Mouse (Mus musculus) spleen, postnatal 14 days (tissue): Measurements from ENCODE around the gene Cd19.

Source experiments
- DNase-seq, 2 experiments: peaks; one replicate each; pipeline ENCODE4 v3.0.0; 2021 to 2022; ENCODE audit warnings: low spot score in 2 of 2

Gene Cd19

DNA sequence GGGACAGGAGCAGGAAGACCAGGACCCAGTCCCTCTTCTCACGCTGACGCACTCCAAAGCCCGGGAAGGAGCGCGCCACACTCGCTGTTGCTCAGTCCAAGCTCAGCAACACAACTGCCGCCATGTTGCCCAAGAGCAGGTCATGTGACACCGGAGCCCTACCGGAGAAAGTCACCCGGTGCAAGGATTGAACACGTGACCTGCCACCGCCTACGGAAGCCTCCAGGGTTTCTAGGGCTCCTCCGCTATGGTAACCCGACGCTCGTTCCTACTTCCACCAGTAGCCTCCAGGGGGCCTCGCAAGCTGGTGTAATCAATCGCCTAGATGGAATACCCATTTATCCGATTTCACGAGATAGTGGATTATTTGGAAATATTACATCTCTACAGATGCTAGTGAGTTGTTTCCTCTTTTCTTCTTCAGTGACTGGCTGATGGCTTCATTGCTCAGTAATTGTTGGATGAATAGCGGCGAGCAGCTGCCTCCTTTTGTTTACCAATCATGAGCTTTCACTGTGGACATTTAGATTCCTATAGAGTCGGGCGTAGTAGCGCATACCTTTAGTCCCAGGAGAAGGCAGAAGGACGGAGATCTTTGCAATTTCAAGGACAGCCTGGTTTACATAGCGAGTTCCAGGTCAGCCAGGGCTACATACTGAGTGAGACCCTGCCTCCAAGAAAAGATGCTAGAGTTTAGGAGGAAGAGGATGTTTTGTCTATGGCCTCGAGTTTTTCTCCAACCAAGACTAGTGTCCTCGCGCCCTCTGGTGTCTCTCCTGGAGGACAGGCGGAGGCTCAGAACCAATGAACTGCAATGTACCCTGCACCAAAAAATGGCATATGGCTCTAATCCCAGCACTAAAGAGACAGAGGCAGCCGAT lies 37.2 kb downstream of the Cd19 start, which contains the start of gene Spns1:
Spns1 (minus strand) TSS at position 173 of the 881 bp plus-strand sequence.
- peak; percentile 82 to 86 for DNase-seq

DNA sequence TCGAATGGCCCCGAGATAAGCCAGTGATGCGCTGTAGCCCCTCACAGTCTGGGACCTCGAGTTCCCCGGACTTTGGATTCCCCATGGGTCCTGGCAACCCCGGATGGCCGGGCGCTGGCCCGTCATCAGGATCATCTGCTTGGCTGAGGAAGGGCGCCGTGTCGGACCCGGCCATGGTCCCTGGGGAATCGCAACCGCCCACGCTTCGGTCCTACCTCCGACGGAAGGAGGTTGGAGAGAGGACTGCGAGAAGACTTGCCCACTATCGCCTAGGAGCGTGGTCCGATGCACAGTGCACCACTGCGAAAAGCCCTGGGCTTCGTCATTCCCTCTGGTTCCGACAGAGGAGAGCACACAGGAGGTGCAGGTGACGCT lies 37.8 kb downstream of the Cd19 start:
- no peak for DNase-seq

DNA sequence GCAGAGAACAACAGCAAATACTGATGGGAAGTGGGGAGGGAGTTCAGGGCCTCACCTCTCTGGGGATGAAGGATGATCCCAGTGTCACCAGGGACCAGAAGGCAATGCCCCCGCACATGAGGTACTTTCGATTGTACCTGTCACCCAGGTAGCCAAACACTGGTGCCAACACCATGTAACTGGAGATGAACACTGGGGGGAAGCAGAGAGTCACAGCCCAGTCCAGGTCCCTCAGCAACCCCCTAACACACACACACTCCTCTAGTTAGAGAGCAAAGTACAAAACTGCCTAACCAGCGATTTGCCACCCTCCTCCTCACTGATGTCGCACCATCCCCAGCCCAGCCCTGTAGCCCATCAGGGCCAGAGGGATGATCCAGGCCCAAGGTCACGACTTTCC lies 39.7 kb downstream of the Cd19 start:
- no peak for DNase-seq

DNA sequence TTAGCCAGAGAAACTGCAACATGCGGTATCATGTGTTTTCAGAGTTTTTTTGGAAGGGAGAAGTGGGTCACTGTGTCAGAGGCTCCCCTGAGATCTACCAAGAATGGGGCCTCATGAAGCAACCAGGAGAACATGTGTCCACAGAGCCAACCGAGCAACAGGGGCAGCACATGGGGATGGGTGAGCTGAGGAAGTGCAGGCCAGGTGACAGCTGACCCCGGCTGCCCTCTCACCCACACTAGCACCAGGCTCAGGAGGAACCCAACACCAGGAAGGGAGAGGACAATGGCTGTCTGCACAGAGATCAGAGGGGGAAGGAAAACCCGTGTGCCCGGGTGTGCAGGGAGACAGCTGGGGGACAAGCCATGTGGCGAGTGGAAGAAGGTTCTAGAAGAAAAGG lies 40.2 kb downstream of the Cd19 start:
- no peak for DNase-seq

DNA sequence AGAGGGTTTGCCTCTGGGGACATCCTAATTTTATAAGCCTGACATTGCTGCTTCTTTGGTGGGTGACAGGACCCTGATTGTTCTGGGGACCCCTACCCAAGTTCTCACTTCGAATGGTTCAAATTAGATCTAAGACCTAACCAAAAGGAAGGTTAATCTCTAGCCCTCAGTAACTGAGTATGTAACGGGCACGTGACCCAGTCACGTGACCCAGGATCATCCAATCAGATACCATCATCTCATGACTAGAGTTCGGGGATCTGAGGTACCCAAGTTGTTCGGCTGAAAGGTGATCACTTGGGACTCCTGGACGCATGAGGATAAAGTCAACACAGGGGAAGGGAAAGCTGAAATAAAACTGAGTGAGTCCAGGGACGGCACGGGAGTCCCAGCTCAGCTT lies 41.7 kb downstream of the Cd19 start:
- DNase-seq: no peak

DNA sequence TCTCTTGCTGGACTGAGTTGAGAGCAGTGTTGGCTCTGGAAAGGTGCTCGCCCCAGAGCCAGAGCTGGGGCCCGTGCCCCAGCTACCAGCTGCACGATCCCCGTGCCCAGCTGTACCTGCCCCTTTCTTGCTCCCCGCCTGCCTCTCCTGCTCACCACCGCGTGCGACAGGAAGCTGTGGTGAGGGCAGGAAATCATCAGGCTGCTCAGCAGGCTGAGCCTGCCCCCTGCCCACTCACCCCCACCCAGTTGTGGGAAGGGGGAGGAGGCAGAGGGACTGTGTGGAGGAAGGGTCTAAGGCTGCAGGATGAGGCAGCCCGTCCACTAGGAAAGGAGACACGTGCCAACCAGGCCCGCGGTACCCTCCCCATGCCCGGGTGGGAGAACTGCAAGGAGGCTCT lies 45.3 kb downstream of the Cd19 start, which contains the start of gene Lat:
Lat (minus strand) TSS at position 178 of the 400 bp plus-strand sequence.
- peak; percentile 33 to 39 for DNase-seq

DNA sequence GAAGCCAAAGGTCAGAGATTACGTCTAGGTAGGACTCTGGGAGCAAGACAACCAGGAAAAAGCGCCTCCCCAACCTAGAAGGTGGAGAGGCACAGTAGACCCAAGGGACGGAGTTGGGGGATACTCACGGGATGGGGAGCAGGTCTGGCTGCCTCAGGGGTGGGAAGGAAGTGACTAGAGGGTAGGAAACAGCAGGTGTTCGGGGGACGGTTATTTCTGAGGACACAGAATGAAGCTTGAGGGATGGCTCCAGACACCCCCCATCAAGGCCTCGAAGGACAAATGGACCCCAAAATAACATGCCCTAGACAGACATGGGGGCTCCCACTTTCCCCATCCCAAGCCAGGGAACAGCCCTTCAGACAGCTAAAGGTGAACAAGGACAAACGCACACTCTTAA lies 46.3 kb downstream of the Cd19 start:
- no peak for DNase-seq

DNA sequence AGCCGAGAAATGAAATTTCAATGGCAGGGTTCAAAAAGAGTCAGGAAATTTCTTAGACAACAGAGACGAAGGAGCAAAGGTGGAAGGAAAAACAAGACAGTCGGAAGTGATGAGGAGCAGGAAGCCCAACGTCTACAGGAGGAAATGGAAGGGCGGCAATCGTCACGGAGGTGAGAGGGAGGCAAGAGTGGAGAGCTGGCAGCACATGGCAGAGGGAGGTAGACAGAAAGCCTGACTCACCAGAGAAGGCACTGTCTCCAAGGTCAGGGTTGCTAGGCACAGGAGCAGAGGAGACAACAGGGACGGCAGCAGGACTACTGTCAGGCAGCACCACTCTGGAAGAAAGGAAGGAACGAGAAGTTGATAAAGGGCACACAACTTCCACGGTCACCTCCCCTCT lies 47.1 kb downstream of the Cd19 start:
- no peak for DNase-seq

DNA sequence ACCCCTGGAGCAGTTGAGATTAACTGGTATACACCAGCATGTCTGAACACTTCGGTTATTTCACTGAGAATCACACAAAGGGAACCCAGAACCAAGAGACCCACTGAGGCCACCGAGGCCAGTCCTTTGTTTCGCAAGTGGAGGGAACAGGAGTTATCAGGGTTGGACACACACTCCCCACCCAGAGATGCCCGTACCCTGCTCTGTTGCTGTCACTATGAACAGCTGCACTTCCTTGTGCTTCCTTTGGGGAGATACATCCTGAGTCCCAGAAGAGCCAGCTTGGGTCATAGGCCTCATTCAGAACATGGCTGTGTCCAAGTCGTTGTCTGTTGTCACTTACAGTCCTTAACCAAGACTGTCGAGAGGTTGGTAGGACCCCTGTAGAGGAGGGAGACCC lies 51.7 kb downstream of the Cd19 start:
- DNase-seq: no peak

DNA sequence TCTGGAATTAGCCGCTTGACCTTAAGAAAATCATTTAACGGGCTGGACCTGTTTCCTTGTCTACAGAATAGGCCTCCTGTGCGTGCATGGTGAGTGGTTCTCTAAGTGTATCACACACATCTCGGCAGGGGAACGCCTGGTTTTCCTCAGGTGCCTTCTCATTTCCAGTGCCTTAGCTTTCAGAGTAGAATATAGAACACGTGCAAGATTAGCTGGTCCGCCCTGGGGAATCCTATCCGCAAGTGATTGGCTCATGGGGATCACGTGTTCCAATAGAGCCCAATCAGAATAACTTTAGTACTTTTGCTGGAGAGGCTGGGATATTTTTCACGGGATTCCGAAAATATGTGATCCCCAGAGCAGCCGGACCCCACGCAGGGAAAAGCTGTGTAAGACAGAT lies 55.6 kb downstream of the Cd19 start:
- DNase-seq: no peak
